Mouse (Mus musculus) spleen, adult 2 months (tissue): Measurements from ENCODE around the gene Eme2. TPM values are rescaled to one million over a fixed set of nuclear protein-coding genes. Genes with fewer than 3 reads are reported as not detected.

Experiments
- DNase-seq, 2 experiments: peaks; one replicate each; pipeline versions ENCODE4 v3.0.0 to v3.0.0-alpha.2; 2012 to 2021; ENCODE audit warnings: low spot score in 2 of 2, low read depth in 1 of 2
- H3K27ac ChIP-seq: fragments of 200-500 bp; 2 replicates; pipeline ENCODE4 v1.5.1; 2012; ENCODE audit warnings: low read length, inconsistent platforms; ENCODE audit not compliant: insufficient read depth
- H3K27me3 ChIP-seq: fragments of 200-500 bp; 2 replicates; pipeline ENCODE4 v1.6.1; 2012; ENCODE audit warnings: mild to moderate bottlenecking, moderate library complexity, low read length, inconsistent platforms; ENCODE audit not compliant: control insufficient read depth, insufficient read depth
- H3K36me3 ChIP-seq: fragments of 200-500 bp; 2 replicates; pipeline ENCODE4 v1.6.1; 2012; ENCODE audit warnings: mild to moderate bottlenecking, low read length, inconsistent platforms; ENCODE audit not compliant: control insufficient read depth, insufficient read depth
- H3K4me1 ChIP-seq: fragments of 200-500 bp; 2 replicates; pipeline ENCODE4 v1.6.1; 2011; ENCODE audit warnings: inconsistent platforms; ENCODE audit not compliant: control insufficient read depth, insufficient read depth, insufficient read length
- H3K4me3 ChIP-seq: fragments of 200-500 bp; 2 replicates; pipeline ENCODE4 v1.5.1; 2011; ENCODE audit warnings: mild to moderate bottlenecking, inconsistent platforms; ENCODE audit not compliant: insufficient read depth, insufficient read length; ENCODE audit errors: extremely low read depth
- CTCF ChIP-seq: fragments of 200-500 bp; IDR thresholded peaks from 2 replicates; pipeline ENCODE4 v1.5.1; 2011; ENCODE audit warnings: mild to moderate bottlenecking, inconsistent platforms; ENCODE audit not compliant: insufficient read depth, insufficient read length, insufficient replicate concordance; ENCODE audit errors: extremely low read depth
- POLR2A ChIP-seq: fragments of 200-500 bp; IDR thresholded peaks from 2 replicates; pipeline ENCODE4 v1.6.1; 2011; ENCODE audit warnings: low read depth, low read length, inconsistent platforms
- WGBS: fragments of 180-500 bp; shearing (Covaris S2); methylation state at CpG from one replicate; pipeline ENCODE4 v1.1.7; 2018; 5-methylcytosine and 5-hydroxymethylcytosine counted together
- polyA plus RNA-seq: library from polyadenylated mRNA; depleted of rRNA; stranded (reverse); fragments of >200 nt; gene quantifications from 2 replicates; pipeline ENCODE4 v1.2.3, GENCODE M21; 2012

Gene Eme2
- polyA plus RNA-seq, 1 experiment = 35.2 TPM

GRCm38 (mm10) chr17:24935666-24936065 is 40.8 kb upstream of the Eme2 start:
- DNase-seq = no peak
- Histone ChIP-seq H3K4me3 (no peak overlapping the region), H3K4me1 (peaks cover 5% of the 10 kb centered on the region; the same call in 1 of the 2 replicates), H3K36me3 (0 out of 2 replicates have a peak, but pooled peaks cover 2% of the 10 kb centered on the region), H3K27ac (no peak overlapping the region), H3K27me3 (no peaks in the 10 kb centered on the region)
- no peak for TF ChIP-seq CTCF
- TF ChIP-seq POLR2A = no peak

- Histone ChIP-seq H3K36me3 (0 out of 2 replicates have a peak, but pooled peaks cover 2% of the 10 kb centered on the region), H3K4me3 (no peak overlapping the region), H3K27ac (no peak overlapping the region), H3K27me3 (no peaks in the 10 kb centered on the region), H3K4me1 (peaks cover 5% of the 10 kb centered on the region; the same call in 1 of the 2 replicates)
- no peak for DNase-seq
- TF ChIP-seq POLR2A (no peak), CTCF (no peak)
- 92% methylated on average over 4 of the region's 4 CpGs for WGBS
Observed at GRCm38 (mm10) chr17:24934926-24935325, 40.0 kb upstream of the Eme2 start.

- Histone ChIP-seq H3K4me3 (no peak overlapping the region), H3K27ac (no peak overlapping the region), H3K36me3 (peaks cover 4% of the 10 kb centered on the region; the same call in 1 of the 2 replicates), H3K27me3 (no peaks in the 10 kb centered on the region), H3K4me1 (peaks cover 5% of the 10 kb centered on the region; the same call in 1 of the 2 replicates)
- TF ChIP-seq POLR2A (no peak), CTCF (no peak)
- no peak for DNase-seq
- 89% methylated on average over 4 of the region's 4 CpGs for WGBS
Observed at GRCm38 (mm10) chr17:24933163-24933562, 38.3 kb upstream of the Eme2 start.

- TF ChIP-seq POLR2A (no peak), CTCF (no peak)
- H3K4me1 ChIP-seq = peaks cover 5% of the 10 kb centered on the region; the same call in 1 of the 2 replicates
- 93% methylated on average over 4 of the region's 4 CpGs for WGBS
Observed at GRCm38 (mm10) chr17:24932431-24932830, 37.5 kb upstream of the Eme2 start.

GRCm38 (mm10) chr17:24929506-24929905 is 34.6 kb upstream of the Eme2 start:
- Histone ChIP-seq H3K4me1 (no peaks in the 10 kb centered on the region), H3K36me3 (peaks cover 19% of the 10 kb centered on the region), H3K27me3 (no peaks in the 10 kb centered on the region), H3K27ac (no peak overlapping the region), H3K4me3 (no peak overlapping the region)
- no peak for DNase-seq
- TF ChIP-seq CTCF (no peak), POLR2A (no peak)
- WGBS = 94% methylated on average over 1 of the region's 1 CpGs

More at GRCm38 (mm10) chr17:24932431-24932830, 37.5 kb upstream of the Eme2 start:
- peaks cover 8% of the 10 kb centered on the region for H3K36me3 ChIP-seq
- no peak for DNase-seq
- H3K4me3 ChIP-seq = no peak overlapping the region
- no peak overlapping the region for H3K27ac ChIP-seq
- no peaks in the 10 kb centered on the region for H3K27me3 ChIP-seq

- TF ChIP-seq CTCF (no peak), POLR2A (no peak)
- Histone ChIP-seq H3K27me3 (no peaks in the 10 kb centered on the region), H3K4me3 (no peak overlapping the region), H3K27ac (no peak overlapping the region), H3K4me1 (no peaks in the 10 kb centered on the region), H3K36me3 (peaks cover 39% of the 10 kb centered on the region)
- no peak for DNase-seq
- 98% methylated on average over 1 of the region's 1 CpGs for WGBS
Observed at GRCm38 (mm10) chr17:24923246-24923645, 28.4 kb upstream of the Eme2 start.

- Histone ChIP-seq H3K36me3 (peaks cover 53% of the 10 kb centered on the region), H3K4me3 (no peak overlapping the region)
- TF ChIP-seq CTCF (no peak), POLR2A (no peak)
Observed at GRCm38 (mm10) chr17:24913984-24914383, 19.1 kb upstream of the Eme2 start.

More at GRCm38 (mm10) chr17:24913984-24914383, 19.1 kb upstream of the Eme2 start:
- no peak for DNase-seq
- Histone ChIP-seq H3K27ac (no peak overlapping the region), H3K27me3 (no peaks in the 10 kb centered on the region), H3K4me1 (no peaks in the 10 kb centered on the region)
